Mouse (Mus musculus) ES-E14 (cell line): ENCODE data around the gene Rpl24. TPM values are rescaled to one million over a fixed set of nuclear protein-coding genes. Genes with fewer than 3 reads are reported as not detected.

Experiments
- DNase-seq: peaks from one replicate; pipeline ENCODE4 v3.0.0-alpha.2; 2013; ENCODE audit warnings: low read depth, low spot score
- H3K27ac ChIP-seq: 2 replicates; pipeline ENCODE4 v1.5.1; 2012; ENCODE audit warnings: low read depth, mild to moderate bottlenecking, low read length, moderate library complexity, mixed read lengths; ENCODE audit not compliant: poor library complexity, insufficient read depth, severe bottlenecking
- H3K36me3 ChIP-seq: 2 replicates; pipeline ENCODE4 v1.6.1; 2012; ENCODE audit warnings: mild to moderate bottlenecking, low read length, moderate library complexity, mixed read lengths; ENCODE audit not compliant: control insufficient read depth, poor library complexity, insufficient read depth, severe bottlenecking
- H3K4me1 ChIP-seq, 2 experiments: fragments of 150-350 bp in 1 of 2; sonication (generic) in 1 of 2; 2 replicates each; pipeline ENCODE4 v1.6.1; 2012; ENCODE audit warnings: low read length in 2 of 2, mild to moderate bottlenecking in 1 of 2, mixed read lengths in 1 of 2; ENCODE audit not compliant: control insufficient read depth in 2 of 2, insufficient read depth in 2 of 2, poor library complexity in 1 of 2
- H3K4me3 ChIP-seq, 2 experiments: fragments of 150-350 bp in 1 of 2; sonication (generic) in 1 of 2; 2 replicates each; pipeline ENCODE4 v1.5.1; 2012; ENCODE audit warnings: low read length in 2 of 2, low read depth in 1 of 2, mild to moderate bottlenecking in 1 of 2, mixed read lengths in 1 of 2; ENCODE audit not compliant: insufficient read depth in 1 of 2, poor library complexity in 1 of 2, severe bottlenecking in 1 of 2
- H3K9ac ChIP-seq: 2 replicates; pipeline ENCODE4 v1.6.1; 2012; ENCODE audit warnings: low read depth, mild to moderate bottlenecking, low read length, mixed read lengths; ENCODE audit not compliant: poor library complexity, insufficient read depth, severe bottlenecking
- H3K9me3 ChIP-seq: fragments of 150-350 bp; sonication (generic); 2 replicates; pipeline ENCODE4 v1.6.1; 2012; ENCODE audit warnings: low read depth, mild to moderate bottlenecking, low read length; ENCODE audit not compliant: control insufficient read depth, insufficient read depth
- CHD2 ChIP-seq: IDR thresholded peaks from 2 replicates; pipeline ENCODE4 v1.6.1; 2014; ENCODE audit warnings: mild to moderate bottlenecking, low read depth, low read length, inconsistent platforms
- HCFC1 ChIP-seq: IDR thresholded peaks from 2 replicates; pipeline ENCODE4 v1.6.1; 2012; ENCODE audit warnings: low read length, inconsistent platforms, borderline replicate concordance; ENCODE audit not compliant: insufficient read depth
- MAFK ChIP-seq: IDR thresholded peaks from 2 replicates; pipeline ENCODE4 v1.6.1; 2014; ENCODE audit warnings: mild to moderate bottlenecking, low read depth, low read length, inconsistent platforms; ENCODE audit not compliant: insufficient read depth
- ZC3H11A ChIP-seq: IDR thresholded peaks from 2 replicates; pipeline ENCODE4 v1.6.1; 2012; ENCODE audit warnings: low read depth, mild to moderate bottlenecking, inconsistent platforms, low read length, borderline replicate concordance
- ZNF384 ChIP-seq: IDR thresholded peaks from 2 replicates; pipeline ENCODE4 v1.6.1; 2012; ENCODE audit warnings: low read depth, low read length, inconsistent platforms
- in situ Hi-C, 2 experiments: fragments of 600-800 bp; cut with MboI; formaldehyde crosslinking; loops; one replicate each; pipeline ENCODE4 v1.15.1; 2025; ENCODE audit warnings: low sequenced_read_pairs in 2 of 2, inconsistent platforms in 1 of 2; ENCODE audit not compliant: unreplicated experiment in 2 of 2
- total RNA-seq: library from RNA; depleted of rRNA; stranded (reverse); fragments of 300-350 nt; gene quantifications from 2 replicates; pipeline ENCODE4 v1.2.3, GENCODE M21; 2012; rRNA removed

Gene Rpl24
- total RNA-seq: 1,393 and 1,577 TPM in 2 replicates

GRCm38 (mm10) chr16:55966212-55966871 is at the start of gene Rpl24:
Gene Rpl24, plus strand, starts transcription at chr16:55966275.
- peak within 1 kb of the TSS; percentile 96 to 99 for H3K4me3 ChIP-seq
- peaks cover 32% of the 10 kb centered on the region for H3K36me3 ChIP-seq
- H3K9ac ChIP-seq: peak within 1 kb of the TSS; percentile 100
- peaks cover 0 to 2% of the 10 kb centered on the region in 2 experiments; a peak in 1 of 4 replicates for H3K4me1 ChIP-seq
- peak; percentile 75; the same call in 1 of the 2 replicates for TF ChIP-seq HCFC1
- TF ChIP-seq MAFK: no peak
- no peak for TF ChIP-seq CHD2
- TF ChIP-seq ZC3H11A: no peak
- H3K9me3 ChIP-seq: no peaks in the 10 kb centered on the region
- H3K27ac ChIP-seq: peak within 1 kb of the TSS; percentile 84
- DNase-seq: peak; percentile 92
- in situ Hi-C loops: no loop called here

- TF ChIP-seq HCFC1 (no peak), MAFK (no peak), CHD2 (no peak), ZC3H11A (no peak), ZNF384 (no peak)
Observed at GRCm38 (mm10) chr16:55922079-55922478, 44.0 kb upstream of the Rpl24 start.

GRCm38 (mm10) chr16:55924010-55924409 is 42.1 kb upstream of the Rpl24 start:
- Histone ChIP-seq H3K36me3 (peaks cover 4% of the 10 kb centered on the region), H3K9ac (no peak overlapping the region), H3K4me3 (no peak overlapping the region), H3K27ac (no peak overlapping the region), H3K9me3 (no peaks in the 10 kb centered on the region), H3K4me1 (peaks cover 0 to 2% of the 10 kb centered on the region in 2 experiments; a peak in 2 of 4 replicates)
- DNase-seq: no peak
- TF ChIP-seq ZNF384: no peak
- TF ChIP-seq ZC3H11A: no peak
- TF ChIP-seq MAFK: no peak
- no peak for TF ChIP-seq CHD2
- no peak for TF ChIP-seq HCFC1
- in situ Hi-C loops: no loop called here

More at GRCm38 (mm10) chr16:55922079-55922478, 44.0 kb upstream of the Rpl24 start:
- H3K27ac ChIP-seq: no peak overlapping the region
- in situ Hi-C loops: no loop called here
- no peak overlapping the region for H3K9ac ChIP-seq
- H3K36me3 ChIP-seq: peaks cover 4% of the 10 kb centered on the region
- no peaks in the 10 kb centered on the region for H3K9me3 ChIP-seq
- no peak overlapping the region for H3K4me3 ChIP-seq
- no peak for DNase-seq
- peaks cover 0 to 2% of the 10 kb centered on the region in 2 experiments; a peak in 1 of 4 replicates for H3K4me1 ChIP-seq

- Histone ChIP-seq H3K27ac (no peak overlapping the region), H3K4me3 (peak overlapping the region; percentile 80 to 99), H3K36me3 (no peaks in the 10 kb centered on the region), H3K9me3 (no peaks in the 10 kb centered on the region), H3K4me1 (peaks cover 0 to 3% of the 10 kb centered on the region in 2 experiments; a peak in 1 of 4 replicates), H3K9ac (peak overlapping the region; percentile 82)
- in situ Hi-C loops: loop anchor here in 1 of 2 experiments (25.0 kb wide), 1 partner anchor 953 kb away; the partner anchor contains the start of gene Tmem45a
- no peak for DNase-seq
- no peak for TF ChIP-seq MAFK
- no peak for TF ChIP-seq HCFC1
- TF ChIP-seq ZNF384: no peak
- no peak for TF ChIP-seq ZC3H11A
- no peak for TF ChIP-seq CHD2
Observed at GRCm38 (mm10) chr16:55933681-55934343, 32.3 kb upstream of the Rpl24 start.
